Mouse (Mus musculus): ENCODE measurements around the gene Pld2. TPM values are rescaled to one million over a fixed set of nuclear protein-coding genes. Genes with fewer than 3 reads are reported as not detected.

Pld2 gene
- total RNA-seq, 1 experiment from 2014 or later, result 5.1 TPM

DNA sequence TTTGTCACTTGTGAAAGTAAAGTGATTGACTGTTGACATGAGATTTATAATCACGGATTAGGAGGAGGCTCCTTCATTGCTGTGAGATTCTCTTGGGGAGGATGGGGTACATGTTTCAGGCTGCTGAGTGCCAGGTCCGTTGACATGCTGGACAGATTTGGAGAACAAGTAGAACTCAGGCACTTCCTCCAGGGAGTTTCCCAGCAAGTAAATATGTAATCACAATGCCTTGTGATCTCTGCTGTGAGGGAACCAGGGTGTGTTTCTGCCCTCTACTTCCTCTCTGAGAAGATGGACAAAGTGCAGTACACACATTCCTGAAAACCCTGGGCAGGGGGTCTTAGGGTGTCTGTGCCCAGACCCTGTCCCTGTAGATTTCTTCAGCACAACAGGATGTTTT, 55.8 kb downstream of the Pld2 start:
- peak; percentile 71 for ATAC-seq (replicated peaks; ENCODE audit: insufficient number of reproducible peaks, low FRiP score, low TSS enrichment, poor library complexity, severe bottlenecking)

DNA sequence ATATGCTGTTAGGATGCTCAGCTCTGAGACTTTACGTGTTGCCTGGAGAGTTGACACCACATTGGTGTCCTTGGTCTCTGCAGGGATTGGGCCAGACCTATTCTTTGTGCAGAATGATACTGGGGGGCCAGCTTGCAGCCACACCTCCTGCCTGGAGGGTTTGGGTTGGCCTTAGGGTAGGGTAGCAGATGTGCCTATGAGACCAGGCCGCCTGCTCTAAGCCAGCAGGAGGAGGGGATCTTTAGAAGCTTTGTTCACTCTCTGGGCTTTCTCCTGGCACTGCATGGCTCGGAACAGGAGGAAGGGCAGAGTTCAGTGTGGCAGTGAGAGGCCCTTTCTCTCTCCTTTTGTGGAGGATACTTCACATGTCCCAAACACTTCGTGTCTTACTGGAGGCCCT, 56.2 kb downstream of the Pld2 start:
- 0 out of 2 replicates have a peak, but pooled peaks have one; percentile 7 for ATAC-seq (replicated peaks; ENCODE audit: insufficient number of reproducible peaks, low FRiP score, low TSS enrichment, poor library complexity, severe bottlenecking)

DNA sequence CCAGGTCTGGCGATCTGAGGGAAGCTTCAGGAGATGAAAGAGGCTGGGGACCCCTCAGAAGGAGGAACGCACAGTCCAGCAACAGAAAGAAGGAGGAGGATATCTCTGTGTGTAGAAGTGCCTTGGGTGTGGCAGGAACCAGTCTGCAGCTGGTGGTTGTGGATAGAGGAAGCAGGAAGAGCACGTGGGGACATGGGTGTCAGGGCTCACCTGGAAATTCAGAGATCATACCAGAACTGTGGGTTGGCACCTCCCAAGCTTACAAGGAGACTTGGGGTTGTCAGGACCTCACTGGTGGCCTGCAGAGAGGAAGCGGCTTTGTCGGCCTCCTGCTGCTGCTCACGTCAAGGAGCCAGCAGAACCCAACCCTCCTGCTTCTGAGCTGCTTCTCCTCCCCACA, 57.4 kb downstream of the Pld2 start:
- ATAC-seq (replicated peaks; ENCODE audit: insufficient number of reproducible peaks, low FRiP score, low TSS enrichment, poor library complexity, severe bottlenecking), result peak; percentile 40

DNA sequence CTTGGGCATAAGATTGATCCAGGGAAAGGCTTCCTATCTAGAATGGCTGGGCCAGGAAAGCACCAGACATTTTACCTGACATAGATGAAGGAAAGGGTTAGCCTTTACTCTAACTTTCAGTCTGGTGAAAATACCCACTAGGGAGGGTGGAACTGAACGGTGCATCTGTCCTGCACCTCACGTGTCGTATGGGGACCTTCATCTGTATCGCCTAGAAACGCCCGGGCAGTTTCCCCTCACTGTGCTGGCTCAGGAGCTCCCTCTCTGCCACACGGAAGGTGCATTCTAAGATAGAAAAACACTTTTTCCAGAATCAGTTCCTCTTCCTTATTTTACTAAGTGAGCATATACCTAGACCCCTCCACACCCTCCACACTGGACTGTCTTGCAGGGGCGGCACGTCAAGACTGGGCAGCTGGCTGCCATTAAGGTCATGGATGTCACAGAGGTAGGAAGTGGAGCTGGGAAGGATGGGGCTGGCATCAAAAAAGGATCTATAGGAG, 58.6 kb downstream of the Pld2 start:
- ATAC-seq (replicated peaks; ENCODE audit: insufficient number of reproducible peaks, low FRiP score, low TSS enrichment, poor library complexity, severe bottlenecking), result no peak

DNA sequence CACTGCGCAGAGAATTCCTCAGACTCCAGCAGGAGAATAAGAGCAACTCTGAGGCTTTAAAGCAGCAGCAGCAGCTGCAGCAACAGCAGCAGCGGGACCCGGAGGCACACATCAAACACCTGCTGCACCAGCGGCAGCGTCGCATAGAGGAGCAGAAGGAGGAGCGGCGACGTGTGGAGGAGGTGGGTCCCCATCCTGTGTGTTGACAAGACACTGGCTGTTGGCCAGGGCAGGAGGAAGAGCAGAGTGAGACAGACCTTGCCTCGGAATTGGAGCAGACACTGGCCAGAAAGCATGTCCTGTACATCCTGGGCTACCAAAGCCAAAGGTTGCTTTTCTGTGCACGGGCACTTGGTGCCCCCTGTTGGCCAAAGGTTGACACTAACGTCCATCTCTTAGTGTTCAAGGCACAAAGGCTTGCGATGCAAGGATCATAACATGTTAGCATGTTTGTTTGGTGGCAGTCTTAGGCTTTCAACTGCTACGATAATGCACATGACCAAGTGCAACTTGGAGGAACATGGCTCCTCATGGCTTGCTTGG, 65.2 kb downstream of the Pld2 start:
- ATAC-seq (replicated peaks; ENCODE audit: insufficient number of reproducible peaks, low FRiP score, low TSS enrichment, poor library complexity, severe bottlenecking), result peak; percentile 74

DNA sequence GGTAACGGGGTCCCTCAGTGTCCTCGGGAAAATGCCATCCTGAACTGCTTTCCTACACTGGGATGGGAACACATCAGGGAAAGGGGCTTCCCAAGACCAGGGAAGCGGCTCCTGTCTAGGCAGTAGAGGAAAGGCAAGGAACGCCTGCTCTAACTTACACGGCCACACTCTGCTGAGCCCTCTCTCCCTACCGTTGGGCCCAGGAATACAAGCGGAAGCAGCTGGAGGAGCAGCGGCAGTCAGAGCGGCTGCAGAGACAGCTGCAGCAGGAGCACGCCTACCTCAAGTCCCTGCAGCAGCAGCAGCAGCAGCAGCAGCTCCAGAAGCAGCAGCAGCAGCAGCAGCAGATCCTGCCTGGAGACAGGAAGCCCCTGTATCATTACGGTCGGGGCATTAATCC, 66.9 kb downstream of the Pld2 start:
- no peak for ATAC-seq (replicated peaks; ENCODE audit: insufficient number of reproducible peaks, low FRiP score, low TSS enrichment, poor library complexity, severe bottlenecking)

DNA sequence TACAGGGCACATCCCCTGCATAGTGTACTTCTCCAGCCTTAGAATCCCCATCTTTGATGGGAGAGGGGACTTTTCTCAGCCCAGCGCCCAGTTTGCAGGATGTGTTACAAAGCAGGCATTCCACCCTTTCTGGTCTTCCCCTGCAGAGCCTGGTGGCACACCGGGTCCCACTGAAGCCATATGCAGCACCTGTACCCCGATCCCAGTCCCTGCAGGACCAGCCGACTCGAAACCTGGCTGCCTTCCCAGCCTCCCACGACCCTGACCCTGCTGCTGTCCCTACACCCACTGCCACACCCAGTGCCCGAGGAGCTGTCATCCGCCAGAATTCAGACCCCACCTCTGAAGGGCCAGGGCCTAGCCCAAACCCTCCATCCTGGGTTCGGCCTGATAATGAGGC, 67.7 kb downstream of the Pld2 start:
- no peak for ATAC-seq (replicated peaks; ENCODE audit: insufficient number of reproducible peaks, low FRiP score, low TSS enrichment, poor library complexity, severe bottlenecking)

Other genes with a start within 250 kb of the Pld2 start
- 2.5 TPM in 1 of 3 replicates, not detected in the others for gene Alox12e, start 217.4 kb upstream of the Pld2 start, total RNA-seq (2017)
- gene Alox15, start 188.0 kb upstream of the Pld2 start, total RNA-seq (2017), result 1.6 to 43.2 TPM (median 41.4 TPM) in 3 replicates
- 1.6 to 4.9 TPM (median 2.1 TPM) in 3 replicates for gene Pelp1, start 130.0 kb upstream of the Pld2 start, total RNA-seq (2017)
- gene Arrb2, start 107.4 kb upstream of the Pld2 start, total RNA-seq (2017), result 94.2 to 148 TPM (median 113 TPM) in 3 replicates
- 37.7 to 56.2 TPM (median 52.1 TPM) in 3 replicates for gene Med11, start 88.1 kb upstream of the Pld2 start, total RNA-seq (2017)
- 0.21 TPM in 1 of 3 replicates, not detected in the others for gene Zmynd15, start 80.6 kb upstream of the Pld2 start, total RNA-seq (2017)
- 1.6 to 3.5 TPM (median 2.8 TPM) in 3 replicates for gene Cxcl16, start 80.1 kb upstream of the Pld2 start, total RNA-seq (2017)
- not detected in 3 replicates for gene Tm4sf5, start 34.8 kb upstream of the Pld2 start, total RNA-seq (2017)
- gene Vmo1, start 25.4 kb upstream of the Pld2 start, total RNA-seq (2017), result not detected in 3 replicates
- gene Gltpd2, start 20.9 kb upstream of the Pld2 start, total RNA-seq (2017), result not detected in 3 replicates
- 181 to 224 TPM (median 209 TPM) in 3 replicates for gene Psmb6, start 14.7 kb upstream of the Pld2 start, total RNA-seq (2017)
- gene Gm40193, start 7.1 kb upstream of the Pld2 start, total RNA-seq (2017), result not detected in 3 replicates
- 50.8 to 81.3 TPM (median 55.8 TPM) in 3 replicates for gene Mink1, start 22.8 kb downstream of the Pld2 start, total RNA-seq (2017)
- gene 4930544D05Rik, start 75.8 kb downstream of the Pld2 start, total RNA-seq (2017), result not detected in 3 replicates
- gene Chrne, start 79.2 kb downstream of the Pld2 start, total RNA-seq (2017), result 2.1 to 17.4 TPM (median 5.5 TPM) in 3 replicates
- 0.57 to 3.3 TPM in 2 of 3 replicates, not detected in the other for gene Gp1ba, start 99.1 kb downstream of the Pld2 start, total RNA-seq (2017)
- gene Rnf167, start 107.2 kb downstream of the Pld2 start, total RNA-seq (2017), result 89.4 to 129 TPM (median 90.9 TPM) in 3 replicates
- 41.1 to 62.6 TPM (median 43.5 TPM) in 3 replicates for gene Slc25a11, start 107.4 kb downstream of the Pld2 start, total RNA-seq (2017)
- gene Pfn1, start 114.6 kb downstream of the Pld2 start, total RNA-seq (2017), result 527 to 871 TPM (median 568 TPM) in 3 replicates
- 236 to 452 TPM (median 414 TPM) in 3 replicates for gene Eno3, start 117.1 kb downstream of the Pld2 start, total RNA-seq (2017)
- gene Spag7, start 129.4 kb downstream of the Pld2 start, total RNA-seq (2017), result 49.1 to 78.2 TPM (median 76.7 TPM) in 3 replicates
- 8.9 to 20.6 TPM (median 15.7 TPM) in 3 replicates for gene Camta2, start 148.0 kb downstream of the Pld2 start, total RNA-seq (2017)
- gene Inca1, start 160.1 kb downstream of the Pld2 start, total RNA-seq (2017), result 0.53 TPM in 1 of 3 replicates, not detected in the others
- 27.3 to 30.6 TPM (median 30.3 TPM) in 3 replicates for gene Kif1c, start 160.5 kb downstream of the Pld2 start, total RNA-seq (2017)
- 2.1 to 6.5 TPM (median 2.1 TPM) in 3 replicates for gene Zfp3, start 224.1 kb downstream of the Pld2 start, total RNA-seq (2017)

Data from monocyte, adult 5-6 weeks (primary cell).